ENCODE assay signal across 9 mouse cellular contexts in the genomic region with DNA sequence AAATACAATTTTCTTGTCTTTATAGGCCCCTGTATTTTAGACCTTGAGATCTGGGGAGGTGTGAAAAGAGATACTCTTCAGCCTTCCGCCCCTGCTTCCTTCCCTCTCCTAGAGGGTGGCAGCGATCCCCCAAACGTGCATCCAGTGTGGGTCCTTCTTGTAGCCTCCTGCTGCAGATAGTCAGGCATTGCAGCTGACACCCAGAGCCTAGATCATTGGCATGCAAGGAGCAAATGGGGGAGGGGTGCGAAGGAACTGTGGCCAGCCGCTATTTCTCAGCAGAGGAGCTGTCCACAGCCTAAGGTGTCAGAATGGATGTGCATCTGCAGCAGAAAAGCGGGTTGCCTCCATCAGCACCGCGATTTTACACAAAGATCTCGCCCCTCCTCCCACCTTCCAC.
DNase-seq lines count a peak whose midpoint lies in the region; ATAC-seq lines count a peak whose summit lies in the region.
"Had no signal": no experiment of that assay in that cellular context is flagged by ENCODE, and none has a peak within 500 bp of the region (broad histone marks: within the 10 kb centered on the region; RNA-seq: fewer than 3 reads in every experiment).

No protein-coding gene starts in this region.

- H3K27me3 ChIP-seq in kidney, embryonic 15.5 days, result peaks cover 4% of the 10 kb centered on the region; the same call in 1 of the 2 replicates
- no peaks in the 10 kb centered on the region for H3K27me3 ChIP-seq in midbrain, embryonic 14.5 days (ENCODE audit: control insufficient read depth, insufficient read depth, low read length)

- intact Hi-C loops in heart, postnatal 14 days (cut with DNase I), result no loop called here

- H3K4me2 ChIP-seq in kidney, embryonic 15.5 days, result no peak overlapping the region
- H3K4me2 ChIP-seq in midbrain, embryonic 14.5 days (ENCODE audit: low read length), result peak overlapping the region; percentile 41

- no peaks in the 10 kb centered on the region for H3K4me1 ChIP-seq in kidney, embryonic 15.5 days
- H3K4me1 ChIP-seq in midbrain, embryonic 14.5 days (ENCODE audit: control insufficient read depth, insufficient read depth, low read length), result peaks cover 30% of the 10 kb centered on the region

- WGBS in kidney, embryonic 15.5 days, result 5% methylated on average over 9 of the region's 9 CpGs
- WGBS in midbrain, embryonic 14.5 days, result 5% methylated on average over 9 of the region's 9 CpGs

- DNase-seq in kidney, postnatal 25 days, result no peak
- DNase-seq in embryo, embryonic 10.5 days (ENCODE audit: low spot score), result peak; percentile 77
- peak; percentile 17 to 46 for DNase-seq in heart, postnatal 14 days
- peak; percentile 89 for DNase-seq in midbrain, embryonic 14.5 days
- no peak for DNase-seq in layer of hippocampus, postnatal 25 days (ENCODE audit: extremely low spot score in 1 of 2, low spot score in 1 of 2)
- DNase-seq in thymus, postnatal 10 days (ENCODE audit: low spot score in 2 of 2), result no peak
- DNase-seq in urinary bladder, adult 2 months (ENCODE audit: low spot score), result no peak

- H3K9me3 ChIP-seq in kidney, embryonic 15.5 days (replicated peaks), result no peaks in the 10 kb centered on the region
- H3K9me3 ChIP-seq in midbrain, embryonic 14.5 days (ENCODE audit: control insufficient read depth, low read length), result no peaks in the 10 kb centered on the region

- H3K9ac ChIP-seq in kidney, embryonic 15.5 days, result no peak overlapping the region
- H3K9ac ChIP-seq in midbrain, embryonic 14.5 days (replicated peaks; ENCODE audit: low read length), result peak overlapping the region; percentile 42; the same call in 1 of the 2 replicates

- no peaks in the 10 kb centered on the region for H3K36me3 ChIP-seq in kidney, embryonic 15.5 days
- H3K36me3 ChIP-seq in midbrain, embryonic 14.5 days (ENCODE audit: control insufficient read depth, insufficient read depth, low read length), result no peaks in the 10 kb centered on the region

- ATAC-seq in kidney, embryonic 15.5 days (replicated peaks; ENCODE audit: low FRiP score), result peak; percentile 80
- ATAC-seq in midbrain, embryonic 14.5 days (ENCODE audit: low FRiP score, low TSS enrichment), result peak; percentile 90
- ATAC-seq: Patski had no signal

- no peak overlapping the region for H3K4me3 ChIP-seq in kidney, embryonic 15.5 days (replicated peaks)
- H3K4me3 ChIP-seq in midbrain, embryonic 14.5 days (replicated peaks; ENCODE audit: low read depth, low read length), result no peak overlapping the region

- no peak overlapping the region for H3K27ac ChIP-seq in kidney, embryonic 15.5 days
- H3K27ac ChIP-seq in midbrain, embryonic 14.5 days (replicated peaks; ENCODE audit: low read depth, low read length), result peak overlapping the region; percentile 88

Comparison
In these comparisons a context has a peak if more than half of its experiments do, and no peak if none do; other contexts are left out.
1. DNase-seq: peak in embryo, embryonic 10.5 days (single experiment), heart, postnatal 14 days (2 of 2) and midbrain, embryonic 14.5 days (single experiment); none in kidney, postnatal 25 days (0 of 2), layer of hippocampus, postnatal 25 days (0 of 2), thymus, postnatal 10 days (0 of 2) and urinary bladder, adult 2 months (single experiment).